Mouse (Mus musculus) lung, postnatal 0 days (tissue): Measurements from ENCODE around the gene Top2a.

ENCODE experiments used
- CTCF ChIP-seq: IDR thresholded peaks from 2 replicates; pipeline ENCODE4 v1.5.1; 2016; ENCODE audit warnings: antibody characterized with exemption, mild to moderate bottlenecking
- EP300 ChIP-seq: IDR thresholded peaks from 2 replicates; pipeline ENCODE4 v1.6.1; 2016; ENCODE audit warnings: antibody characterized with exemption, mild to moderate bottlenecking, control low read depth

GRCm38 (mm10) chr11:98974871-98975719, 48.9 kb downstream of the Top2a start:
- TF ChIP-seq CTCF (peak; percentile 85), EP300 (no peak)
